Mouse (Mus musculus) kidney, adult 2 months (tissue): ENCODE data around the gene Dhx33.

ENCODE experiments used
- CTCF ChIP-seq: fragments of 200-500 bp; conservative IDR thresholded peaks from 2 replicates; pipeline ENCODE4 v1.5.1; 2011; ENCODE audit warnings: low read depth, mild to moderate bottlenecking, control low read depth, low read length, moderate library complexity, mixed read lengths; ENCODE audit not compliant: insufficient read depth, insufficient read length
- POLR2A ChIP-seq: fragments of 200-500 bp; IDR thresholded peaks from one replicate; pipeline ENCODE4 v1.6.1; 2011; ENCODE audit warnings: low read depth, low read length, control low read depth

GRCm38 (mm10) chr11:71032070-71032469 is 27.8 kb upstream of the Dhx33 start:
- TF ChIP-seq CTCF (no peak), POLR2A (no peak)
